Mouse (Mus musculus) MEL (cell line): ENCODE measurements around the gene Gnai2. TPM values are rescaled to one million over a fixed set of nuclear protein-coding genes. Genes with fewer than 3 reads are reported as not detected.

Source experiments
- DNase-seq: peaks from one replicate; pipeline ENCODE4 v3.0.0; 2011; ENCODE audit warnings: low read depth, low spot score
- H3K27ac ChIP-seq: 2 replicates; pipeline ENCODE4 v1.5.1; 2012; ENCODE audit warnings: low read depth, mild to moderate bottlenecking, control low read depth, low read length, moderate library complexity; ENCODE audit not compliant: control insufficient read depth
- H3K27me3 ChIP-seq, 2 experiments: fragments of 150-350 bp in 1 of 2; sonication (generic) in 1 of 2; 2 replicates each; pipeline ENCODE4 v1.6.1; 2012; ENCODE audit warnings: low read length in 2 of 2, mild to moderate bottlenecking in 2 of 2, improper control_type of control experiment in 1 of 2, moderate library complexity in 1 of 2; ENCODE audit not compliant: insufficient read depth in 2 of 2, control insufficient read depth in 1 of 2
- H3K36me3 ChIP-seq, 2 experiments: 2 replicates each; pipeline ENCODE4 v1.6.1; 2012 to 2014; ENCODE audit warnings: low read length in 2 of 2, improper control_type of control experiment in 1 of 2, inconsistent platforms in 1 of 2, mild to moderate bottlenecking in 1 of 2; ENCODE audit not compliant: insufficient read depth in 2 of 2, control insufficient read depth in 1 of 2
- H3K4me1 ChIP-seq, 2 experiments: fragments of 150-350 bp in 1 of 2; sonication (generic) in 1 of 2; 2 replicates each; pipeline ENCODE4 v1.6.1; 2012; ENCODE audit warnings: low read length in 2 of 2, improper control_type of control experiment in 1 of 2, mild to moderate bottlenecking in 1 of 2; ENCODE audit not compliant: insufficient read depth in 2 of 2, control insufficient read depth in 1 of 2
- H3K4me3 ChIP-seq, 2 experiments: fragments of 150-350 bp in 1 of 2; sonication (generic) in 1 of 2; 2 replicates each; pipeline ENCODE4 v1.5.1; 2012; ENCODE audit warnings: low read depth in 2 of 2, low read length in 2 of 2, mild to moderate bottlenecking in 2 of 2, moderate library complexity in 2 of 2, control low read depth in 1 of 2, improper control_type of control experiment in 1 of 2; ENCODE audit not compliant: control insufficient read depth in 1 of 2, insufficient read depth in 1 of 2
- H3K79me2 ChIP-seq: 2 replicates; pipeline ENCODE4 v1.6.1; 2012; ENCODE audit warnings: mild to moderate bottlenecking, low read length, moderate library complexity; ENCODE audit not compliant: control insufficient read depth, poor library complexity, insufficient read depth
- H3K9ac ChIP-seq: 2 replicates; pipeline ENCODE4 v1.6.1; 2012; ENCODE audit warnings: low read depth, mild to moderate bottlenecking, control low read depth, low read length, moderate library complexity; ENCODE audit not compliant: control insufficient read depth, poor library complexity, severe bottlenecking
- H3K9me3 ChIP-seq: fragments of 150-350 bp; sonication (generic); replicated peaks from 2 replicates; pipeline ENCODE4 v1.6.1; 2012; ENCODE audit warnings: mild to moderate bottlenecking, low read length, improper control_type of control experiment, moderate library complexity; ENCODE audit not compliant: insufficient read depth
- CHD1 ChIP-seq: IDR thresholded peaks from 2 replicates; pipeline ENCODE4 v1.6.1; 2012; ENCODE audit warnings: low read depth, mild to moderate bottlenecking, inconsistent platforms, low read length, improper control_type of control experiment
- CHD2 ChIP-seq: IDR thresholded peaks from 2 replicates; pipeline ENCODE4 v1.6.1; 2011; ENCODE audit warnings: low read length, improper control_type of control experiment
- CTCF ChIP-seq, 3 experiments: IDR thresholded peaks in 2 of 3; conservative IDR thresholded peaks in 1 of 3; 2 replicates each; pipeline ENCODE4 v1.5.1; 2011 to 2012; ENCODE audit warnings: low read length in 3 of 3, low read depth in 2 of 3, mild to moderate bottlenecking in 2 of 3, improper control_type of control experiment in 1 of 3, inconsistent platforms in 1 of 3, mixed read lengths in 1 of 3, moderate library complexity in 1 of 3; ENCODE audit not compliant: control insufficient read depth in 1 of 3, insufficient read depth in 1 of 3, poor library complexity in 1 of 3, severe bottlenecking in 1 of 3
- ELF1 ChIP-seq: IDR thresholded peaks from 2 replicates; pipeline ENCODE4 v1.6.1; 2014; ENCODE audit warnings: low read depth, mild to moderate bottlenecking, inconsistent platforms, low read length, improper control_type of control experiment, moderate library complexity
- EP300 ChIP-seq, 2 experiments: IDR thresholded peaks; 2 replicates each; pipeline ENCODE4 v1.6.1; 2011; ENCODE audit warnings: improper control_type of control experiment in 2 of 2, low read length in 2 of 2, low read depth in 1 of 2, mild to moderate bottlenecking in 1 of 2
- ETS1 ChIP-seq: IDR thresholded peaks from 2 replicates; pipeline ENCODE4 v1.6.1; 2012; ENCODE audit warnings: low read depth, mild to moderate bottlenecking, inconsistent platforms, low read length, improper control_type of control experiment, moderate library complexity
- GABPA ChIP-seq: IDR thresholded peaks from 2 replicates; pipeline ENCODE4 v1.6.1; 2012; ENCODE audit warnings: low read depth, mild to moderate bottlenecking, inconsistent platforms, low read length, improper control_type of control experiment, moderate library complexity
- MAX ChIP-seq: IDR thresholded peaks from 2 replicates; pipeline ENCODE4 v1.6.1; 2011; ENCODE audit warnings: low read length, improper control_type of control experiment
- MAZ ChIP-seq: IDR thresholded peaks from 2 replicates; pipeline ENCODE4 v1.6.1; 2012; ENCODE audit warnings: low read depth, mild to moderate bottlenecking, inconsistent platforms, low read length, improper control_type of control experiment
- MXI1 ChIP-seq: IDR thresholded peaks from 2 replicates; pipeline ENCODE4 v1.6.1; 2011; ENCODE audit warnings: mild to moderate bottlenecking, low read depth, low read length, improper control_type of control experiment
- MYB ChIP-seq: IDR thresholded peaks from 2 replicates; pipeline ENCODE4 v1.6.1; 2011; ENCODE audit warnings: mild to moderate bottlenecking, low read depth, low read length, improper control_type of control experiment
- MYC ChIP-seq: IDR thresholded peaks from 2 replicates; pipeline ENCODE4 v1.6.1; 2011; ENCODE audit warnings: low read depth, mild to moderate bottlenecking, low read length, improper control_type of control experiment, moderate library complexity
- NELFE ChIP-seq: IDR thresholded peaks from 2 replicates; pipeline ENCODE4 v1.6.1; 2011; ENCODE audit warnings: low read depth, low read length, improper control_type of control experiment
- NRF1 ChIP-seq: IDR thresholded peaks from 2 replicates; pipeline ENCODE4 v1.6.1; 2014; ENCODE audit warnings: low read depth, mild to moderate bottlenecking, inconsistent platforms, low read length, improper control_type of control experiment, moderate library complexity; ENCODE audit not compliant: poor library complexity, insufficient read depth, severe bottlenecking
- POLR2A ChIP-seq, 2 experiments: IDR thresholded peaks; 2 replicates each; pipeline ENCODE4 v1.6.1; 2011 to 2012; ENCODE audit warnings: low read length in 2 of 2, mild to moderate bottlenecking in 2 of 2, control low read depth in 1 of 2, improper control_type of control experiment in 1 of 2, low read depth in 1 of 2, moderate library complexity in 1 of 2; ENCODE audit not compliant: control insufficient read depth in 1 of 2, insufficient read depth in 1 of 2, poor library complexity in 1 of 2
- POLR2AphosphoS2 ChIP-seq: IDR thresholded peaks from 2 replicates; pipeline ENCODE4 v1.6.1; 2011; ENCODE audit warnings: low read length, improper control_type of control experiment
- POLR2AphosphoS5 ChIP-seq: IDR thresholded peaks from 2 replicates; pipeline ENCODE4 v1.6.1; 2012; ENCODE audit warnings: low read depth, borderline replicate concordance, mild to moderate bottlenecking, inconsistent platforms, low read length, moderate library complexity, mixed read lengths
- RAD21 ChIP-seq: IDR thresholded peaks from 2 replicates; pipeline ENCODE4 v1.6.1; 2011; ENCODE audit warnings: mild to moderate bottlenecking, low read depth, low read length, improper control_type of control experiment
- SIN3A ChIP-seq: IDR thresholded peaks from 2 replicates; pipeline ENCODE4 v1.6.1; 2012; ENCODE audit warnings: low read length, improper control_type of control experiment, inconsistent platforms
- SMC3 ChIP-seq: IDR thresholded peaks from 2 replicates; pipeline ENCODE4 v1.6.1; 2011; ENCODE audit warnings: low read depth, low read length, improper control_type of control experiment
- TBP ChIP-seq: IDR thresholded peaks from 2 replicates; pipeline ENCODE4 v1.8.0; 2011; ENCODE audit warnings: low read depth, low read length, improper control_type of control experiment
- TCF12 ChIP-seq: IDR thresholded peaks from 2 replicates; pipeline ENCODE4 v1.6.1; 2014; ENCODE audit warnings: low read depth, mild to moderate bottlenecking, inconsistent platforms, low read length, improper control_type of control experiment, moderate library complexity
- USF2 ChIP-seq, 2 experiments: IDR thresholded peaks; 2 replicates each; pipeline ENCODE4 v1.6.1; 2011 to 2012; ENCODE audit warnings: improper control_type of control experiment in 2 of 2, low read length in 2 of 2, borderline replicate concordance in 1 of 2, inconsistent platforms in 1 of 2, low read depth in 1 of 2, mild to moderate bottlenecking in 1 of 2; ENCODE audit not compliant: insufficient read depth in 1 of 2
- ZC3H11A ChIP-seq: IDR thresholded peaks from 2 replicates; pipeline ENCODE4 v1.6.1; 2012; ENCODE audit warnings: low read depth, mild to moderate bottlenecking, inconsistent platforms, low read length, improper control_type of control experiment
- ZKSCAN1 ChIP-seq: IDR thresholded peaks from 2 replicates; pipeline ENCODE4 v1.6.1; 2012; ENCODE audit warnings: low read depth, mild to moderate bottlenecking, inconsistent platforms, low read length, improper control_type of control experiment, moderate library complexity
- ZNF384 ChIP-seq: IDR thresholded peaks from 2 replicates; pipeline ENCODE4 v1.6.1; 2012; ENCODE audit warnings: low read depth, mild to moderate bottlenecking, inconsistent platforms, low read length, improper control_type of control experiment
- polyA plus RNA-seq, 2 experiments: library from polyadenylated mRNA; stranded (reverse) in 1 of 2; unstranded in 1 of 2; fragments of >175 nt in 1 of 2; fragments of >200 nt in 1 of 2; gene quantifications; 2 replicates each; pipeline versions ENCODE4 v1.2.1 to v1.2.4; 2012; ENCODE audit warnings: low replicate concordance in 2 of 2, low read depth in 1 of 2; ENCODE audit not compliant: insufficient read length in 2 of 2, insufficient read depth in 1 of 2, missing spikeins in 1 of 2
- total RNA-seq: library from RNA; depleted of rRNA; stranded (reverse); fragments of 300-350 nt; gene quantifications from 2 replicates; pipeline ENCODE4 v1.2.3, GENCODE M21; 2012

Gene Gnai2
- total and polyA plus RNA-seq, 3 experiments, result 129 to 335 (median 137) TPM

- no peaks in the 10 kb centered on the region for H3K4me1 ChIP-seq
- peaks cover 7 to 16% of the 10 kb centered on the region in 2 experiments for H3K27me3 ChIP-seq
- no peaks in the 10 kb centered on the region for H3K9me3 ChIP-seq
- no peak for DNase-seq
- no peak overlapping the region for H3K4me3 ChIP-seq
- H3K27ac ChIP-seq, result no peak overlapping the region
- H3K9ac ChIP-seq, result no peak overlapping the region
- no peak for TF ChIP-seq EP300 (IDR thresholded peaks at IDR 0.05; ENCODE audit: low read depth in 1 of 2, low read length in 2 of 2)
- TF ChIP-seq CHD2, result no peak
- TF ChIP-seq MXI1, result no peak
- TF ChIP-seq POLR2AphosphoS2, result no peak
- TF ChIP-seq ZKSCAN1, result no peak
- TF ChIP-seq ZNF384, result no peak
- no peak for TF ChIP-seq TBP
- no peak for TF ChIP-seq ETS1
- no peak for TF ChIP-seq NELFE
- TF ChIP-seq RAD21, result no peak
- no peak for TF ChIP-seq TCF12
- no peak for TF ChIP-seq ELF1
- TF ChIP-seq MAX, result no peak
- TF ChIP-seq MAZ, result no peak
- TF ChIP-seq POLR2AphosphoS5, result no peak
- TF ChIP-seq CTCF (IDR thresholded peaks at IDR 0.05 in 2 of 3, conservative IDR thresholded peaks at IDR 0.05 in 1 of 3; ENCODE audit: control insufficient read depth in 1 of 3, insufficient read depth in 1 of 3, low read depth in 2 of 3, low read length in 3 of 3, poor library complexity in 1 of 3, severe bottlenecking in 1 of 3), result no peak
- TF ChIP-seq USF2 (IDR thresholded peaks at IDR 0.05; ENCODE audit: borderline replicate concordance in 1 of 2, insufficient read depth in 1 of 2, low read depth in 1 of 2, low read length in 2 of 2), result no peak
- no peak for TF ChIP-seq ZC3H11A
- TF ChIP-seq NRF1, result no peak
- TF ChIP-seq, all 39 proteins: peak for 0
- no peaks in the 10 kb centered on the region for H3K79me2 ChIP-seq
- no peaks in the 10 kb centered on the region for H3K36me3 ChIP-seq
These were observed 28.4 kb upstream of the Gnai2 start for GRCm38 (mm10) chr9:107663525-107663924.

DNA sequence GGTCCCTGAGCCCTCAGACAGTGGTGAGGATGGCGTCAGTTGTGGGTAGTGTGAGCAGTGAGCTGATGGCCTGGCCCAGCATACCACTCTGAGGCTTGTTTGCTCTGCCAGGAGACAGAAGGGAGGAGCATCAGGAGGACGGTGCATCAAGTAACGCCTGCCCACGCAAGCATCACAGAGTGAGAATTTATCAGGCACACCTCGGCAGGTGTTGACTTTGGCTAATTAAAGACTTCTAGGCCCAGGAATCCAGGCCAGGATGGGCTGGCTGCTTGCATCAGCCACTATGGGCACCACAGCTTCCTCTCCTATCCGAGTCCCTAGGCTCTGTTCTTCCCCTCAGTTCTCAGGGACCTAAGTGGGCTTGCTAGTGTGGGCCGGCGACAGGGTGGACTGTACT lies 27.2 kb upstream of the Gnai2 start:
- Histone ChIP-seq H3K9ac (no peak overlapping the region), H3K36me3 (no peaks in the 10 kb centered on the region), H3K4me1 (no peaks in the 10 kb centered on the region), H3K4me3 (no peak overlapping the region), H3K27ac (no peak overlapping the region), H3K79me2 (no peaks in the 10 kb centered on the region), H3K9me3 (no peaks in the 10 kb centered on the region), H3K27me3 (peaks cover 6 to 12% of the 10 kb centered on the region in 2 experiments)
- no peak for DNase-seq
- no peak for TF ChIP-seq ZKSCAN1
- no peak for TF ChIP-seq GABPA
- no peak for TF ChIP-seq CTCF (IDR thresholded peaks at IDR 0.05 in 2 of 3, conservative IDR thresholded peaks at IDR 0.05 in 1 of 3; ENCODE audit: control insufficient read depth in 1 of 3, insufficient read depth in 1 of 3, low read depth in 2 of 3, low read length in 3 of 3, poor library complexity in 1 of 3, severe bottlenecking in 1 of 3)
- no peak for TF ChIP-seq SIN3A
- TF ChIP-seq MYB, result no peak
- TF ChIP-seq CHD1, result no peak
- TF ChIP-seq EP300 (IDR thresholded peaks at IDR 0.05; ENCODE audit: low read depth in 1 of 2, low read length in 2 of 2), result no peak
- TF ChIP-seq SMC3, result no peak
- TF ChIP-seq MYC, result no peak
- no peak for TF ChIP-seq POLR2A (IDR thresholded peaks at IDR 0.05; ENCODE audit: control insufficient read depth in 1 of 2, insufficient read depth in 1 of 2, low read depth in 1 of 2, low read length in 2 of 2, poor library complexity in 1 of 2)
